Mouse (Mus musculus) heart, postnatal 0 days (tissue): ENCODE measurements around the gene Gm3402. TPM values are rescaled to one million over a fixed set of nuclear protein-coding genes. Genes with fewer than 3 reads are reported as not detected.
"Not testable (repeated sequence)": the region's sequence is repeated elsewhere in the genome, so short reads cannot be mapped to it uniquely, and the experiment has no call there.

Experiments
- ATAC-seq: fragments of 200-750 bp; cut with Nextera tagmentation; 2 replicates; pipeline ENCODE4 v1.8.0; 2017; ENCODE audit warnings: low read depth, moderate number of reproducible peaks, moderate library complexity; ENCODE audit not compliant: insufficient read depth
- DNase-seq: peaks from one replicate; pipeline ENCODE4 v3.0.0-alpha.2; 2016; ENCODE audit warnings: low spot score
- H3K27ac ChIP-seq: fragments of 300-500 bp; sonication (generic); 2 replicates; pipeline ENCODE4 v1.5.1; 2014; ENCODE audit warnings: low read depth, mild to moderate bottlenecking
- H3K27me3 ChIP-seq: fragments of 300-500 bp; sonication (generic); 2 replicates; pipeline ENCODE4 v1.6.1; 2014; ENCODE audit warnings: low read length, mixed read lengths; ENCODE audit not compliant: control insufficient read depth, insufficient read depth
- H3K36me3 ChIP-seq: fragments of 300-500 bp; sonication (generic); replicated peaks from 2 replicates; pipeline ENCODE4 v1.6.1; 2014; ENCODE audit warnings: low read length, mixed read lengths; ENCODE audit not compliant: control insufficient read depth, insufficient read depth
- H3K4me1 ChIP-seq: fragments of 300-500 bp; sonication (generic); 2 replicates; pipeline ENCODE4 v1.6.1; 2014; ENCODE audit warnings: antibody characterized with exemption; ENCODE audit not compliant: control insufficient read depth, insufficient read depth
- H3K4me2 ChIP-seq: fragments of 300-500 bp; sonication (generic); 2 replicates; pipeline ENCODE4 v1.6.1; 2014; ENCODE audit warnings: low read depth, mild to moderate bottlenecking, low read length, moderate library complexity
- H3K4me3 ChIP-seq: fragments of 300-500 bp; sonication (generic); 2 replicates; pipeline ENCODE4 v1.5.1; 2014; ENCODE audit warnings: low read depth, low read length
- H3K9ac ChIP-seq: fragments of 300-500 bp; sonication (generic); replicated peaks from 2 replicates; pipeline ENCODE4 v1.6.1; 2014; ENCODE audit warnings: low read depth, low read length, mixed read lengths
- H3K9me3 ChIP-seq: fragments of 300-500 bp; sonication (generic); replicated peaks from 2 replicates; pipeline ENCODE4 v1.6.1; 2016; ENCODE audit warnings: low read length; ENCODE audit not compliant: control insufficient read depth
- CTCF ChIP-seq: IDR thresholded peaks from 2 replicates; pipeline ENCODE4 v1.5.1; 2016; ENCODE audit warnings: antibody characterized with exemption, control low read depth, low read depth
- EP300 ChIP-seq: IDR thresholded peaks from 2 replicates; pipeline ENCODE4 v1.6.1; 2016; ENCODE audit warnings: antibody characterized with exemption, low read depth
- WGBS: fragments of 180-500 bp; shearing (Covaris S2); extraction: QIAGEN DNeasy Blood & Tissue Kit; methylation state at CpG from one replicate; pipeline ENCODE4 v1.1.7; 2014; 5-methylcytosine and 5-hydroxymethylcytosine counted together
- polyA plus RNA-seq: library from polyadenylated mRNA; unstranded; fragments of >200 nt; fragmentation: Nextera tagmentation; extraction: Ambion mirVana; gene quantifications from 2 replicates; pipeline ENCODE4 v1.2.1, GENCODE M21; 2015
- total RNA-seq: library from RNA; depleted of rRNA; stranded (reverse); fragments of >200 nt; gene quantifications from 2 replicates; pipeline ENCODE4 v1.2.3, GENCODE M21; 2014; ENCODE audit warnings: low replicate concordance; rRNA removed

The Gm3402 gene
- not detected in 2 replicates for total RNA-seq
- polyA plus RNA-seq = not detected in 2 replicates

DNA sequence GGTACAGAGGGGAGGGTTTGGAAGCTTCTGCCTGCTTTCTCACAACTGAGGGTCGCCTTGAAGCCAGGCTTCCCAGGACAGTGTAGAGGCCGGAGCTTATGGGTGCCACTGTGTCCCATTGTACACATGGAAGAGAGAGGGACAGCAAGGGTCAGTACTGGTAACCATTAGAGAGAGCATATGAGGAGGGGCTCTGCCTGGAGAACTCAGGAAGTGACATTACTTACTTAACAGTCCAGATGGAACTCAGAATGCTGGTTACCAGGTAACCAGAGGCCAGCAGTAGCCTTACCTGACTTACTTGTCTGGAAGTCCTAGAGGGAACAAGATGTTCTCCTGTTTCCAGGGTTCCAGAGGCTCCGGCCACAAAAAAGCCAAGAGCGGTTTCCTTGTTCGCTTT, at the start of gene Gm3402:
Gene Gm3402 (plus strand): TSS at position 301 of the 400 bp plus-strand sequence.
- not testable (repeated sequence) for H3K27ac ChIP-seq, H3K9me3 ChIP-seq, DNase-seq, H3K4me1 ChIP-seq, H3K9ac ChIP-seq, H3K27me3 ChIP-seq, ATAC-seq, H3K36me3 ChIP-seq, H3K4me3 ChIP-seq, H3K4me2 ChIP-seq
- no CpG with 5 or more reads among the region's 5 CpGs for WGBS

DNA sequence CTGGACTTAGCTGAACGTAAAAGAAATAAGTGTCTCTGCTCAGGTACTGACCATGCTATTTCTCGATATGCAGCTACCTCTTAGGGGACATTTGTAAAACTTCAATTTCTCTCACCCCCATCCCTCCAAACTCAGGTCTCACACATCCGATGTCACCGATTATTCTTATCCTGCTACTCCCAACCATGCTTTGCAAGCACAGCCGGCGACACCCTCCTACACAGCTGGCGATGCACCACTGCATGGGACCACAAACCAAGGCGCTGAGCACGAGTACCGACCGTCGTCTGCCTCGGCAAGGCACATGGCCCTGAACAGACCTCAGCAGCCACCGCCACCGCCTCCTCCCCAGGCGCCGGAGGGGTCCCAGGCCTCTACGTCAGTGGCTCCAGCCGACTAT, 47.3 kb upstream of the Gm3402 start:
- H3K4me3 ChIP-seq = no peak overlapping the region
- H3K36me3 ChIP-seq = no peaks in the 10 kb centered on the region
- 0 out of 2 replicates have a peak, but pooled peaks cover 3% of the 10 kb centered on the region for H3K27me3 ChIP-seq
- no peak overlapping the region for H3K27ac ChIP-seq
- no peak overlapping the region for H3K9ac ChIP-seq
- DNase-seq = no peak
- WGBS = 82% methylated on average over 19 of the region's 19 CpGs
- no peaks in the 10 kb centered on the region for H3K4me1 ChIP-seq
- no peak overlapping the region for H3K4me2 ChIP-seq
- ATAC-seq = no peak
- no peak for TF ChIP-seq EP300
- TF ChIP-seq CTCF = no peak
- H3K9me3 ChIP-seq = no peaks in the 10 kb centered on the region

DNA sequence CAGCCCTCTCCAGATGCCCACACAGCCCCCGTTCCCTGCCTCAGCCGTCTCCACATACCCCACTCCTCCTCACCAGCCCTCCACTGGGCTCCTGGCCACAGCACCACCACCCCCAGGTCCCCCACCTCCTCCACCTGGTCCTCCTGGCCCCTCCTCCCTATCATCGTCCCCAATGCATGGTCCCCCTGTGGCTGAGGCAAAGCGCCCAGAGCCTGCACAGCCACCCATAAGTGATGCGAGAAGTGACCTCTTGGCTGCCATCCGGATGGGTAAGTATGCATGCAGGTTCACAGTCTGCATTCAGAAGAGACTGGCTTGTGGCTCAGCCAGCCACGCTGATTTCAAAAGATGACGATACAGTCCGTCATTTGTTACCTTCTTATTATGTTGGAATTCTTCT, 45.6 kb upstream of the Gm3402 start:
- DNase-seq = no peak
- Histone ChIP-seq H3K9ac (no peak overlapping the region), H3K27ac (no peak overlapping the region), H3K36me3 (no peaks in the 10 kb centered on the region), H3K4me1 (no peaks in the 10 kb centered on the region), H3K4me3 (no peak overlapping the region), H3K27me3 (0 out of 2 replicates have a peak, but pooled peaks cover 3% of the 10 kb centered on the region), H3K4me2 (no peak overlapping the region), H3K9me3 (no peaks in the 10 kb centered on the region)
- WGBS = 87% methylated on average over 9 of the region's 9 CpGs
- no peak for ATAC-seq
- no peak for TF ChIP-seq EP300
- TF ChIP-seq CTCF = no peak

DNA sequence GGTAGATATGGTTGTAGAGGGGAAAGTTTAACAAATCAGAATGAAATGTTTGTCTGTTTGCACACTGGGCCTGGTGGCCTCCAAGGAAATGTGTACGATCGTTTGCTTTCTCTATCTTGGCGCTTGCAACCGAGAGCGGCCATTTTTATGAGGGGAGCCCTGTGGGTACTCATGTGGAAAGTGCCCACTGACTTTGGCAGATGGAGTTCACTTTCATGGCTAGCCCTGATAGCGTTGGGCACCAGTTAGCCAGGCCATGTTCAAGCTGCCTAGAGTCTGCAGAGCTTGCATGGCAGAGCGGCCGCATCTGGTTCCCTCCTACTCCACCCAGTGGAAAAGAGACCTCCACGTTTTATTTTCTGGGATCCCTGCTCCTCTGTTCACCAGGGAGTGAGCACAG, 43.1 kb upstream of the Gm3402 start:
- Histone ChIP-seq H3K27me3 (0 out of 2 replicates have a peak, but pooled peaks cover 3% of the 10 kb centered on the region), H3K9me3 (no peaks in the 10 kb centered on the region), H3K36me3 (no peaks in the 10 kb centered on the region), H3K27ac (no peak overlapping the region), H3K4me1 (no peaks in the 10 kb centered on the region), H3K9ac (no peak overlapping the region), H3K4me3 (no peak overlapping the region), H3K4me2 (no peak overlapping the region)
- no peak for ATAC-seq
- WGBS = 86% methylated on average over 9 of the region's 9 CpGs
- no peak for DNase-seq
- TF ChIP-seq EP300 (no peak), CTCF (no peak)

DNA sequence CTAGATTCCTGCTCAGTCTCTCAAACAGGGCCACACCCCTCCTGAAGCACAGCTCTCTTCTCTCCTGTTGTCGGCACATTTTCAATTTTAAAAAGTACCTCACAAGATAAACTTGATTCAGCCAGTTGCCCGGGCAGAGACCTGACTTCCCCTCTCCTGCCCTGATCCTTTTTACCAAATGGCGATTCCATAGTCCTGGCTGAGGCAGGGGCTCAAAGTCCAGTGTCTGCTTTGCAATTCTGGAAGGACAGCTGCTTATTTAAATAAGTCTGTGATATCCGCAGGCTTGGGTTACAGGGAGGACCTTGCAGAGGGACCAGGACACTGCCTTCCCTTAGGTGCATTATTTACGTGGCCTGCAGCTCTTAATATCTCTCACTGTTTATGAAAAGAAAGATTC, 42.6 kb upstream of the Gm3402 start:
- Histone ChIP-seq H3K27ac (no peak overlapping the region), H3K4me3 (no peak overlapping the region), H3K27me3 (0 out of 2 replicates have a peak, but pooled peaks cover 3% of the 10 kb centered on the region), H3K36me3 (no peaks in the 10 kb centered on the region), H3K9ac (no peak overlapping the region), H3K9me3 (no peaks in the 10 kb centered on the region), H3K4me2 (no peak overlapping the region), H3K4me1 (no peaks in the 10 kb centered on the region)
- WGBS = 68% methylated on average over 5 of the region's 5 CpGs
- TF ChIP-seq EP300 = no peak
- no peak for TF ChIP-seq CTCF
- no peak for ATAC-seq
- no peak for DNase-seq

DNA sequence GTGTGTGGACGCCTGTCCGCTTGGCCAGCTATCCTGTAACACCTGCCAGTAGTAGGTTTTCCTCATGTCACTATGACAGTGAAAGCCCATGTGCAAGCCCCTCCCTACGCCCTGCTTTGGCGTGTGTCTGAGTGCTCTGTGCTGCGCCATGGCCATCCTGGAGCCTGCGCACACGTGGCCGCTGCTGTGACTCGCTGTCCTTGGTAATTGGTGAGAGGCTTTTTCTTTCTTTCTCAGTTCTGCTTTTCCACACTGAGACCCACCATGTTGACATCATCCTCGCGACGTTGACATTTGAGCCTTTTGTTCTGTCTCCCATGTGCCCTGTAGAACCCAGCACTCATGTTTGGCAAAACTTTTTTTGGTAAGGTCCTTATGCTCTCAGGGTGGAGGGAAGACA, 42.1 kb upstream of the Gm3402 start:
- WGBS = 90% methylated on average over 12 of the region's 12 CpGs
- no peak for DNase-seq

More for the DNA sequence above, 42.1 kb upstream of the Gm3402 start:
- H3K36me3 ChIP-seq = no peaks in the 10 kb centered on the region
- no peak for TF ChIP-seq CTCF
- no peak for TF ChIP-seq EP300
- ATAC-seq = no peak
- H3K27ac ChIP-seq = no peak overlapping the region
- H3K4me1 ChIP-seq = no peaks in the 10 kb centered on the region
- no peak overlapping the region for H3K4me2 ChIP-seq
- H3K9ac ChIP-seq = no peak overlapping the region
- H3K9me3 ChIP-seq = no peaks in the 10 kb centered on the region
- no peak overlapping the region for H3K4me3 ChIP-seq
- 0 out of 2 replicates have a peak, but pooled peaks cover 3% of the 10 kb centered on the region for H3K27me3 ChIP-seq
